Mouse (Mus musculus): ENCODE data around the gene Mettl14. TPM values are rescaled to one million over a fixed set of nuclear protein-coding genes. Genes with fewer than 3 reads are reported as not detected.

The Mettl14 gene
- polyA plus RNA-seq, 1 experiment from 2014 or later: 22.6 TPM

DNA sequence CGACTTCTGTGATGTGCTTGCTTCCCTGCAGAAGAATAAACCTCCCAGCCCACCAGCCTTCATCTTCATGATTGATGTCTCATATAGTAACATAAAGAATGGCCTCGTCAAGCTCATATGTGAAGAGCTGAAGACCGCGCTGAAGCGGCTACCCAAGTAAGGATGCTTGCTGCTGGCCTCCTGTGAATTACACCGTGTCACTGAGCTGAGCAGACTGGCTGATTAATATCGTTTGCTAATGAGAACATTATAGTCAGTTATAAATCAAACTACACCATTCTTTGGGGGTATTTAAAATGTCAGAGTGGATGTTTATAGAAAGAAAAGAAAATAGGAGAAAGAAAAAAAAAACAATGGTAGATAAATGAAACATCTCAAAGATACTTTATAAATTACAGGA is 49.5 kb downstream of the Mettl14 start:
- Histone ChIP-seq H3K4me3 (no peak overlapping the region), H3K9ac (no peak overlapping the region), H3K27ac (ENCODE audit: poor library complexity, severe bottlenecking) (no peak overlapping the region), H3K4me1 (replicated peaks) (peaks cover 36% of the 10 kb centered on the region), H3K27me3 (replicated peaks) (no peaks in the 10 kb centered on the region), H3K4me2 (no peak overlapping the region), H3K9me3 (replicated peaks) (no peaks in the 10 kb centered on the region), H3K36me3 (peaks cover 39% of the 10 kb centered on the region)
- no peak for ATAC-seq (ENCODE audit: insufficient number of reproducible peaks, low FRiP score)
- 76% methylated on average over 7 of the region's 7 CpGs for WGBS

DNA sequence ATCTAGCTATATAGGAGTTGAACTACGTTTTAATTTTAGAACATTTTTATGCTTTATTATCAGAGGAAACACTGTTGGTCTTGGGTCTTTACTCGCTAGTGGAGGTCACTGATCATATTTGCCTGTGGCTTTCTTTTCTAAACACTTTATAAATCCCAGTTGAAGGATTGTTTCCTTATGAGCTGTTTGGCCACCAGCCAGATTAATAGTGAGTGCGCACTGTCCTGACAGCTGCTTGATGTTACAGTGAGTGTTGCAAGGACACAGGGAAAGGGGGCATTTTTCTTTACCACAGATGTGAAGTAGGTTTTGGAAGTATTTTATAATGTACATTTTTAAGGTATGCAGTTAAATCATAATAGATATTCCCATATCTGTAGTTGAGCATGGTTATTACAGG is 50.4 kb downstream of the Mettl14 start:
- WGBS: 34% methylated on average over 3 of the region's 3 CpGs
- H3K36me3 ChIP-seq: peaks cover 38% of the 10 kb centered on the region
- no peaks in the 10 kb centered on the region for H3K27me3 ChIP-seq (replicated peaks)
- no peak overlapping the region for H3K9ac ChIP-seq
- H3K4me3 ChIP-seq: no peak overlapping the region
- peak overlapping the region; percentile 33; the same call in 1 of the 2 replicates for H3K27ac ChIP-seq (ENCODE audit: poor library complexity, severe bottlenecking)
- no peaks in the 10 kb centered on the region for H3K9me3 ChIP-seq (replicated peaks)
- peaks cover 39% of the 10 kb centered on the region for H3K4me1 ChIP-seq (replicated peaks)
- ATAC-seq (ENCODE audit: insufficient number of reproducible peaks, low FRiP score): peak; percentile 41; the same call in 1 of the 2 replicates
- no peak overlapping the region for H3K4me2 ChIP-seq

DNA sequence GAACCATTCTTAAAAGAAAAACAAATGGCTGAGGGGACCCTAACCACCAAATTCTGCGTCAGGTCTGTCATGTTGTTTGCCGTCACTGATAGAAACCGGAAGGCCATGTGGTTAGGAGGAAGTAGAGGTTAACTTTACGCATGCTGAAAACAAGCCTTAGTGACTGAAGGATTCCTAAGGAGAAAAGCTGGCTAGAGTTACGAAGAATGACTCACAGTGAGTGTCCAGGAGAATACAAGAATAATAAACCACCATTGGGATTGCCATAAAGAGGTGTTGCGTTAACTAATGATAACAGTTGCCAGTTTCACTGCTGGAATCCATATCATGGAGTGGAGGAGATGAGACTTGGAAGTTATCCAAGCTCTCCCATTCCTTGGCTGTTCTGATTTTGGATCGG is 51.0 kb downstream of the Mettl14 start:
- Histone ChIP-seq H3K36me3 (peaks cover 34% of the 10 kb centered on the region), H3K4me1 (replicated peaks) (peaks cover 43% of the 10 kb centered on the region), H3K9ac (no peak overlapping the region), H3K4me2 (peak overlapping the region; percentile 22; the same call in 1 of the 2 replicates), H3K4me3 (no peak overlapping the region), H3K27me3 (replicated peaks) (no peaks in the 10 kb centered on the region), H3K9me3 (replicated peaks) (no peaks in the 10 kb centered on the region), H3K27ac (ENCODE audit: poor library complexity, severe bottlenecking) (peak overlapping the region; percentile 74)
- ATAC-seq (ENCODE audit: insufficient number of reproducible peaks, low FRiP score): no peak
- WGBS: 52% methylated on average over 7 of the region's 7 CpGs

DNA sequence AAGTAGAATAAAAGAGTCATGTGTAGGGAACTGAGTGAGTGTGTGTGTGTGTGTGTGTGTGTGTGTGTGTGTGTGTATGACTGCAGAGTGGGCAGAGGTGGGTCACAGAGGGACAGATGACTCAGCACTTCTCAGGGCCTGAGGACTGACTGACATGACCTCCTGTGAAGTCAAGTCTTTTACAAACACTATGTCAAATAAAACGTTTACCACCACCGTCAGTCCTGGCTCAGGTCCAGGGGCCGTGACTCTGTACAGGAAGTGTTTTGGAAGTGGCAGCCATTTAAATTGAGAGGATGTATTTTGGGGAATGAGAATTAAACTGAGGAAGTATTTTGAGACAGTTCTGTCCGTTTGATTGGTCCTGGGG is 52.9 kb downstream of the Mettl14 start:
- no peak overlapping the region for H3K9ac ChIP-seq
- no peaks in the 10 kb centered on the region for H3K9me3 ChIP-seq (replicated peaks)
- peak; percentile 60; the same call in 1 of the 2 replicates for ATAC-seq (ENCODE audit: insufficient number of reproducible peaks, low FRiP score)
- H3K36me3 ChIP-seq: peaks cover 28% of the 10 kb centered on the region
- H3K4me2 ChIP-seq: no peak overlapping the region
- no peaks in the 10 kb centered on the region for H3K27me3 ChIP-seq (replicated peaks)
- peaks cover 52% of the 10 kb centered on the region for H3K4me1 ChIP-seq (replicated peaks)
- no peak overlapping the region for H3K4me3 ChIP-seq
- H3K27ac ChIP-seq (ENCODE audit: poor library complexity, severe bottlenecking): peak overlapping the region; percentile 40; the same call in 1 of the 2 replicates
- 20% methylated on average over 4 of the region's 4 CpGs for WGBS

DNA sequence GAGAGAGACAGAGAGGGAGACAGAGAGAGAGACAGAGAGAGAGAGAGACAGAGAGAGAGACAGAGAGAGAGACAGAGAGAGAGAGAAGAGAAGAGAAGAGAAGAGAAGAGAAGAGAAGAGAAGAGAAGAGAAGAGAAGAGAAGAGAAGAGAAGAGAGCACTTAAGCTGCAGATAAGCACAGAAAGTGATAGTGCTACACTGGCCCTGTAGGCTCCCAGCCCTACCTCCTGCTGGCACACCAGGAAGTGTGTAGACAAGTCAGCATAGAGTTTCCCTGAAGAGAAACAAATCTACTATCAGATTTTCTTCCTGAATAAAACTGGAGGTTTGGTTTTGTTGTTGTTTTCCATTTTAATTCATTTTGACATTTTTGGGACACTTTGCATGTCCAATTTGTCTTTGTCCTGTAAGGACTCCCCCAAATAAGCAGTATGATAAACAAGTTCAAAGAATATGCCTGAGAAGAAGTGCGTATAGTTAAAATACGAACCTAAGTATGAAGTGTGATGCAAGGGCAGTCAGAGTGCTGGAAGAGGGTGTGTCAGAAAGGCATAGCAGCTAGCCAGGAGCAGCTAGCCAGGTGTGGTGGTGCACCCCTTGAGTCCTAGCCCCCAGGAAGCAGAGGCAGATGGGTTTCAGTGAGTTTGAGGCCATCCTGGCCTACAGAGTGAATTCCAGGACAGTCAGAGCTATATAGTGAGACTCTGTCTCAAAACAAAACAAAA is 53.4 kb downstream of the Mettl14 start:
- peak overlapping the region; percentile 40 for H3K27ac ChIP-seq (ENCODE audit: poor library complexity, severe bottlenecking)
- no peaks in the 10 kb centered on the region for H3K27me3 ChIP-seq (replicated peaks)
- no peaks in the 10 kb centered on the region for H3K9me3 ChIP-seq (replicated peaks)
- no peak overlapping the region for H3K4me2 ChIP-seq
- H3K36me3 ChIP-seq: peaks cover 27% of the 10 kb centered on the region
- no peak overlapping the region for H3K9ac ChIP-seq
- no peak overlapping the region for H3K4me3 ChIP-seq
- peaks cover 52% of the 10 kb centered on the region for H3K4me1 ChIP-seq (replicated peaks)
- ATAC-seq (ENCODE audit: insufficient number of reproducible peaks, low FRiP score): no peak
- WGBS: 79% methylated on average over 2 of the region's 2 CpGs

DNA sequence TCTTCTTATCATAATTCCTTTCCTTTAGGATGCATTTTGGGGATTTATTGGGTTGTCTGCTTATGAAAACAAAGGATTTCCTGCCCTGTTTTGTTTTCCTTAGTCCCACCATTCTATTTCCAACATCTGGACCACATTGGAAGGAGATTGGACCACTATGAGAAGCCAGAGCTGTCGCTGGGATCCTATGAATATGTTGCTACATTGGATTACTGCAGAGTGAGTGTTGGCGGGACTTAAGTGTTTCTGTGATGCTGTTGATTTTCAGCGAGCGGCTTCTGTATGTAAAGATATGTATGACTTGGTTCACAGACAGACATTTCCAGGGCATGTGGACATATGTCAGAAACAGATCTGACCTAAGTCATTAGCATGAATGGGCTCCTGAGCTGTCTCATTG is 55.7 kb downstream of the Mettl14 start:
- no peak for ATAC-seq (ENCODE audit: insufficient number of reproducible peaks, low FRiP score)
- Histone ChIP-seq H3K27ac (ENCODE audit: poor library complexity, severe bottlenecking) (no peak overlapping the region), H3K36me3 (peaks cover 27% of the 10 kb centered on the region), H3K4me2 (no peak overlapping the region), H3K9me3 (replicated peaks) (no peaks in the 10 kb centered on the region), H3K9ac (no peak overlapping the region), H3K4me1 (replicated peaks) (peaks cover 48% of the 10 kb centered on the region), H3K4me3 (no peak overlapping the region), H3K27me3 (replicated peaks) (no peaks in the 10 kb centered on the region)
- 44% methylated on average over 4 of the region's 4 CpGs for WGBS

DNA sequence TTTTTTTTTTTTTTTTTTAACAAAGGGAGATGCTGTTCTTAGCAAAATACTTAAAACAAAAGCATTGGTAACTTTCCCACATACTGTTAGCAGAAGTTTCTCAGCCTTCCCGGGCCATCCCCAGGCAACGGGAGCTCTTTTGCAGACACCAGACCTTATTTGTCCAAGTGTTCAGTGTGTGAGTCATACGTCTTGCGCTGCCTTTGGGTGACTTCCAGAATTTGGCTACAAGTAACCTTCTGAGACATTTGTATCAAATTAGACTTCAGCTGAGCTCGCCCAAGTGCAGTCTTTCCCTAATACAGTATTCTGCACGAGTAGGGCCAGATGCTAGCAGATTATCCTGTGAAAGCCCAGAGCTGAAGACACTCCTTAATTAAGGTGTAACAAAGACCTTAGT is 56.7 kb downstream of the Mettl14 start:
- Histone ChIP-seq H3K4me2 (no peak overlapping the region), H3K4me1 (replicated peaks) (peaks cover 49% of the 10 kb centered on the region), H3K27me3 (replicated peaks) (no peaks in the 10 kb centered on the region), H3K4me3 (no peak overlapping the region), H3K9ac (no peak overlapping the region), H3K27ac (ENCODE audit: poor library complexity, severe bottlenecking) (peak overlapping the region; percentile 47; the same call in 1 of the 2 replicates), H3K36me3 (peaks cover 27% of the 10 kb centered on the region), H3K9me3 (replicated peaks) (no peaks in the 10 kb centered on the region)
- no peak for ATAC-seq (ENCODE audit: insufficient number of reproducible peaks, low FRiP score)
- 40% methylated on average over 6 of the region's 6 CpGs for WGBS

DNA sequence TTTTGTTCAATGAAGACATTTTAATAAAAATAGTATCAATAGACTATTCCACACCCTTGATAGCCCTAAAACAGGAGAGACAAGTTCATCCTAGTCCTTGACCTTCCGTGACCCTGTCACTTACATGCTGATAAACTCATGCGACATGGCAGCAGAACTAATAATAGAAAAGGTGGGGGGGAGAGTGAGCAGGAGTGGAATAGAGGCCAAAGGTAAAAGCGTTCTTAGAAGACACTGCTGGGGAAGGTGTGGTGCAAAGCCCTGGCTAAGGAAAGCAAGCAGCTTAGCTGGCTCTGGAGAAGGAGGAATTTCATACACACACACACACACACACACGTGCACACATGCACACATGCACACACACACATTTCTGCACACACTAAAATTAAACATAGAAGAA is 61.6 kb downstream of the Mettl14 start:
- Histone ChIP-seq H3K4me3 (no peak overlapping the region), H3K4me1 (replicated peaks) (peaks cover 39% of the 10 kb centered on the region), H3K9ac (no peak overlapping the region), H3K4me2 (peak overlapping the region; percentile 47), H3K27me3 (replicated peaks) (no peaks in the 10 kb centered on the region), H3K9me3 (replicated peaks) (no peaks in the 10 kb centered on the region), H3K27ac (ENCODE audit: poor library complexity, severe bottlenecking) (peak overlapping the region; percentile 88), H3K36me3 (peaks cover 26% of the 10 kb centered on the region)
- ATAC-seq (ENCODE audit: insufficient number of reproducible peaks, low FRiP score): no peak
- 15% methylated on average over 4 of the region's 4 CpGs for WGBS

DNA sequence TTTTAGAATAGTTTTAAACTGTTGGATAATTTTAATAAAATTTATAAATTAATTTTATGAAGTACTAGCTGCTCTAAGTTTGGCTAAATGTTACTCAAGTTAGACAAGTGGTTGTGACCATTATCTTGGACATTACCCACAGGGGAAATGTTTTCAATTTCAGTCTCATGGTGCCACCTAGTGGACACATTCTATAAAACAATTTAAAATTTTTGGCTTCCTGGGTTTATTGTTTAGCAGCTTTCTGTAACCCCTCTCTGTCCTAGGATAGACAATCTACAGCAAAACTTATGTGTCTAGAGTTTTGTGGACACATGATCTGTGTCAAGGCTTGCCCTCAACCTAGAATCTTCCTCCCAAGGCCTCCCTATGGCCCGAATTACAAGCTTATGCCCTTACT is 63.8 kb downstream of the Mettl14 start:
- peaks cover 40% of the 10 kb centered on the region for H3K4me1 ChIP-seq (replicated peaks)
- H3K4me2 ChIP-seq: no peak overlapping the region
- H3K9me3 ChIP-seq (replicated peaks): no peaks in the 10 kb centered on the region
- no peak for ATAC-seq (ENCODE audit: insufficient number of reproducible peaks, low FRiP score)
- WGBS: 53% methylated on average over 1 of the region's 1 CpGs
- no peak overlapping the region for H3K9ac ChIP-seq
- no peak overlapping the region for H3K4me3 ChIP-seq
- no peaks in the 10 kb centered on the region for H3K27me3 ChIP-seq (replicated peaks)
- H3K27ac ChIP-seq (ENCODE audit: poor library complexity, severe bottlenecking): no peak overlapping the region
- H3K36me3 ChIP-seq: peaks cover 15% of the 10 kb centered on the region

DNA sequence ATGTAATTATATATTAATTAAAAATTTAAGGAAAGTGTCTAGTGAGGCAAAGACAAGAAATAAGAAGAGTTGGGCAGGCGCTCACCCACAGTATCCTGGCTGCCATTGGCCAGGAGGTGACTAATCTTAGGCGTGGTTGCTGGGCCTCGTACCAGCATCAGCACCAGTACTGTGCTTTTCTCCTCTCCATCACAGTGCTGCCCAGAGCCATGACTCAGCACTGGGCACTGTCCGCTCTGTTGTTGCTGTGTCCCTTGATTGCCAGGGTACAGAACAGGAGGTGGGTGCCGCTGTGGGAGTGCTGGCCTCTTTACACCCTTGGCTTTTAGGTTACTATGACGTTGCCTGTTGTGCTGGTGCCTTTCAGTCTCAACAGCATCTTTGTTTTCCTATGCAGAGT is 64.3 kb downstream of the Mettl14 start:
- ATAC-seq (ENCODE audit: insufficient number of reproducible peaks, low FRiP score): no peak; the same call in 1 of the 2 replicates
- H3K9ac ChIP-seq: no peak overlapping the region
- H3K27ac ChIP-seq (ENCODE audit: poor library complexity, severe bottlenecking): 0 out of 2 replicates have a peak overlapping the region, but pooled peaks have one; percentile 28
- peaks cover 12% of the 10 kb centered on the region for H3K36me3 ChIP-seq
- H3K4me3 ChIP-seq: no peak overlapping the region
- H3K9me3 ChIP-seq (replicated peaks): no peaks in the 10 kb centered on the region
- 75% methylated on average over 6 of the region's 6 CpGs for WGBS
- H3K27me3 ChIP-seq (replicated peaks): no peaks in the 10 kb centered on the region
- no peak overlapping the region for H3K4me2 ChIP-seq
- H3K4me1 ChIP-seq (replicated peaks): peaks cover 44% of the 10 kb centered on the region

DNA sequence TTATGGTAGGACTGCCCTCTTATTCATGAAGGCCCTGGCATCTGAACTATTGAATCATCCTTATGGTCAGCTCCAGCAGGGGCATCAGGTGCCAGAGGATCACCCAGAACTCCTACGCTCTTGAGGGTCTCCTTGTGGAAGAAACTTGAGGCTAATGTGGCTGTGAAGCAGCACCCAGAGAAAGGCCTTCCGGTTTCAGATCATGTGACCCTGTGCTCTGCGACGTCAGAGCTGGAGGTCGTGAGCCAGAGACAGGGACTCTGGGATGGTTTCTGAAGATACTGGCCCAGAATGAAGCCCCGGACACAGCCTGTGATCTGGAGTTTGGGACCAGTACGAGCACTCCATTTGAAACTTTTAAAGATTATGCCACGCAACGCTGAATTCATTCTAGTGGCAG is 65.6 kb downstream of the Mettl14 start:
- Histone ChIP-seq H3K9me3 (replicated peaks) (no peaks in the 10 kb centered on the region), H3K36me3 (peaks cover 10% of the 10 kb centered on the region), H3K27ac (ENCODE audit: poor library complexity, severe bottlenecking) (no peak overlapping the region), H3K4me1 (replicated peaks) (peaks cover 45% of the 10 kb centered on the region), H3K4me3 (no peak overlapping the region), H3K27me3 (replicated peaks) (no peaks in the 10 kb centered on the region), H3K4me2 (no peak overlapping the region), H3K9ac (no peak overlapping the region)
- WGBS: 74% methylated on average over 9 of the region's 9 CpGs
- ATAC-seq (ENCODE audit: insufficient number of reproducible peaks, low FRiP score): no peak

All from heart, embryonic 12.5 days (tissue).